Mouse (Mus musculus) hindbrain, embryonic 16.5 days (tissue): ENCODE results near the gene Dpp6. TPM values are rescaled to one million over a fixed set of nuclear protein-coding genes. Genes with fewer than 3 reads are reported as not detected.

Source experiments
- ATAC-seq: fragments of 200-750 bp; cut with Nextera tagmentation; 2 replicates; pipeline ENCODE4 v1.8.0; 2017; ENCODE audit warnings: moderate TSS enrichment, moderate library complexity
- H3K27ac ChIP-seq: fragments of 300-500 bp; sonication (generic); 2 replicates; pipeline ENCODE4 v1.5.1; 2014; ENCODE audit warnings: low read depth, mild to moderate bottlenecking, control low read depth, low read length, moderate library complexity
- H3K27me3 ChIP-seq: fragments of 300-500 bp; sonication (generic); replicated peaks from 2 replicates; pipeline ENCODE4 v1.6.1; 2014; ENCODE audit warnings: low read length; ENCODE audit not compliant: control insufficient read depth, insufficient read depth
- H3K36me3 ChIP-seq: fragments of 300-500 bp; sonication (generic); 2 replicates; pipeline ENCODE4 v1.6.1; 2014; ENCODE audit warnings: mild to moderate bottlenecking, low read length, moderate library complexity, mixed read lengths; ENCODE audit not compliant: control insufficient read depth, insufficient read depth
- H3K4me1 ChIP-seq: fragments of 300-500 bp; sonication (generic); 2 replicates; pipeline ENCODE4 v1.6.1; 2014; ENCODE audit warnings: low read depth, low read length; ENCODE audit not compliant: control insufficient read depth, insufficient read depth
- H3K4me2 ChIP-seq: fragments of 300-500 bp; sonication (generic); 2 replicates; pipeline ENCODE4 v1.6.1; 2014; ENCODE audit warnings: mild to moderate bottlenecking, low read length, control low read depth, moderate library complexity
- H3K4me3 ChIP-seq: fragments of 300-500 bp; sonication (generic); 2 replicates; pipeline ENCODE4 v1.5.1; 2014; ENCODE audit warnings: mild to moderate bottlenecking, low read length, control low read depth, moderate library complexity
- H3K9ac ChIP-seq: fragments of 300-500 bp; sonication (generic); 2 replicates; pipeline ENCODE4 v1.6.1; 2014; ENCODE audit warnings: low read depth, mild to moderate bottlenecking, control low read depth, low read length, moderate library complexity
- H3K9me3 ChIP-seq: fragments of 300-500 bp; sonication (generic); 2 replicates; pipeline ENCODE4 v1.6.1; 2014; ENCODE audit warnings: mild to moderate bottlenecking, low read length, moderate library complexity; ENCODE audit not compliant: control insufficient read depth
- WGBS: fragments of 180-500 bp; shearing (Covaris S2); extraction: QIAGEN DNeasy Blood & Tissue Kit; methylation state at CpG from one replicate; pipeline ENCODE4 v1.1.7; 2014; 5-methylcytosine and 5-hydroxymethylcytosine counted together
- polyA plus RNA-seq: library from polyadenylated mRNA; unstranded; fragments of >200 nt; fragmentation: Nextera tagmentation; extraction: Ambion mirVana; gene quantifications from 2 replicates; pipeline ENCODE4 v1.2.1, GENCODE M21; 2015

Gene Dpp6
- polyA plus RNA-seq, 1 experiment from 2014 or later, result 97.0 TPM

DNA sequence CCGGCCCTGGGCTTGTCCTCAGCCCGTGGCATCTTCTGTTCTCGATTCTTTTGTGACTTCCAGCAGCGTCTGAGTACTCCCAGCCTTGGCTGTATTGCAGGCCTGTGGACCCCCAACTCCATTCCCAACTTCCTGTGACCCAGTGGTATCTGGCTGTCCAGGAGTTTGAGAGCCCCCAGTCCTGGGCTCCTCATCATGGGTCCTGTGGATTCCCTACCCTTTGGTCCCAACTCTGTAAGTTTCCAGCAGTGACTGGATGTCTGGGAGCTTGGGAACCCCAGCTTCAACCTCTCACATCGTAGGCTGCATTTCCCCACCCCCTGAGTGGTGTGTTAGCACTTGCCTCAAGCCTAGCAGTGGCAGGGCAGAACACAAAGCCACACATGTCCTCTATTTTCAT is 220.8 kb downstream of the Dpp6 start:
- ATAC-seq, result no peak
- H3K27ac ChIP-seq, result no peak overlapping the region
- 71% methylated on average over 5 of the region's 5 CpGs for WGBS
- no peaks in the 10 kb centered on the region for H3K36me3 ChIP-seq
- no peak overlapping the region for H3K4me3 ChIP-seq
- no peak overlapping the region for H3K4me2 ChIP-seq
- no peaks in the 10 kb centered on the region for H3K9me3 ChIP-seq
- no peaks in the 10 kb centered on the region for H3K27me3 ChIP-seq
- H3K4me1 ChIP-seq, result no peaks in the 10 kb centered on the region
- H3K9ac ChIP-seq, result no peak overlapping the region

DNA sequence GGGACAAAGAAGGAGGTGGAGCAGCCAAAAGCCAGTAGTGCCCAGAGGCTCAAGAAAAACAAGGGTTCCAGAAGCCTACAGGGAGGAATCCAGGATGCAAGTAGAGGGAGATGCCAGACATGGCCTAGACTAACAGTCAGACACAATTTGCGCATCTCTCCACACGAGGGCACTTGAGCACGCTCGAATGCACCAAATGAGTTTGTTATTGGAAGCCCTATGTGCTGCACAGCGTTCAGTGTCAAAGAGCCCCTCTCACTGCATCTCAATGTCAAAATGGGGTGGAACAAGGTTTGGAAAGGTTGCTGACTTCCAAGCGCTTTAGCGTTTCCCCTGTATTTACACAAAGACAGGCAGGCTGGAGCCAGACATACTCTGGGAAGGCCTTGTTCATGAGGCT is 231.2 kb downstream of the Dpp6 start:
- ATAC-seq, result peak; percentile 85
- Histone ChIP-seq H3K9me3 (no peaks in the 10 kb centered on the region), H3K4me3 (no peak overlapping the region), H3K9ac (no peak overlapping the region), H3K27ac (peak overlapping the region; percentile 76; the same call in 1 of the 2 replicates), H3K4me2 (no peak overlapping the region), H3K36me3 (no peaks in the 10 kb centered on the region), H3K27me3 (no peaks in the 10 kb centered on the region), H3K4me1 (peaks cover 11% of the 10 kb centered on the region)
- WGBS, result 14% methylated on average over 7 of the region's 7 CpGs

DNA sequence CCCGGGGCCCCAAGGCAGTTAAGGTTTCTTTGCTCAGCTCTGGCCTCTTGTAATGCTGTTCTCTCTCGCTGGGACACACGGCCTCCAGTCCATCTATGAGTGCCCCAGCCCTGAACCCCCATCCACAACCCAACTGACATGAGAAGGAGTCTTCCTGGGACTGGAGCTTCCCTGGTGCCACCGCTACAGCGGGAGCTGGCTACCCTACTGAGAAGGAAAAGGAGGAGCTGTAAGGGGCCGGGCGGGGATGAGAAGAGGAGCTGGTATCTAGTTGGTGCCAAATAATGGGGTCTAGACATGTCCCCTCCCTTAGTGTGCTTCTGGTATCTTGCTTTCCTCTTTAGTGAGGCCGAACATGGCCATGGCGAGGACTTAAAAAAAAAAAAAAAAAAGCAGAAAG is 231.9 kb downstream of the Dpp6 start:
- H3K4me1 ChIP-seq, result peaks cover 11% of the 10 kb centered on the region
- peak overlapping the region; percentile 87 for H3K9ac ChIP-seq
- H3K4me3 ChIP-seq, result peak overlapping the region; percentile 66
- 5% methylated on average over 9 of the region's 9 CpGs for WGBS
- H3K27ac ChIP-seq, result peak overlapping the region; percentile 76
- H3K36me3 ChIP-seq, result no peaks in the 10 kb centered on the region
- H3K9me3 ChIP-seq, result no peaks in the 10 kb centered on the region
- H3K4me2 ChIP-seq, result peak overlapping the region; percentile 95
- ATAC-seq, result peak; percentile 43
- H3K27me3 ChIP-seq, result no peaks in the 10 kb centered on the region

DNA sequence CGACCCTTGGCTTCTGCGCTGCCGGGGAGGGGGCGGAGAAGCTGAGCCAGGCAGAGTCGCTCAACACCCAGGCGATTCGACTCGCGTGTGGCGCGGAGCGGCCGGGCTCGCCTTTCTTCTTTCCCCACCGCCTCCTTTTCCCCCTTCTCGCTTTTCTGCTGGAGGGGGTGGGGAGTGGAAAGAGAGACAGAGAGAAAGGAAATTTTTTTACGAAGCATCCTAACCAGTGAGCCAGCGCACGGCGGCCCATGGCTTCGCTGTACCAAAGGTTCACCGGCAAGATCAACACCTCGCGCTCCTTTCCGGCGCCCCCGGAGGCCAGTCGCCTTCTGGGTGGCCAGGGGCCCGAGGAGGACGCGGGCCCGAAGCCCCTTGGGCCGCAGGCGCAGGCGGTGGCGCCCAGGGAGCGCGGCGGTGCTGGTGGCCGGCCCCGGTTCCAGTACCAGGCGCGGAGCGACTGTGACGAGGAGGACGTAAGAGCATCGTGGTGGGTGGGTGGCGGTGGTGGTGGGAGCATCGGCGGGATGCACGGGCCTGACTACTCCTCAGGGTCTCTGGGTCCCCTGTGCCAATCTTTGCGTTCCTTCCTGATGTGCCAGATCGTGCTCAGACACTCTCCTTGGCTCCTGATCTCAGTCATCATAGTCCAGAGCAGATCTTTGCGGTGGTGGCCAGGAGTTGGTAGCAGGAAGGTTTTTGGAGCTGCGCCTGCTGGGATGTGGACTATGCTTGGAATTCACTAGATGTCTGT is 232.5 kb downstream of the Dpp6 start:
- Histone ChIP-seq H3K36me3 (no peaks in the 10 kb centered on the region), H3K4me1 (peaks cover 11% of the 10 kb centered on the region), H3K9ac (peak overlapping the region; percentile 87), H3K27ac (peak overlapping the region; percentile 76), H3K4me3 (peak overlapping the region; percentile 66), H3K4me2 (peak overlapping the region; percentile 95), H3K27me3 (no peaks in the 10 kb centered on the region), H3K9me3 (no peaks in the 10 kb centered on the region)
- peak; percentile 63 for ATAC-seq
- 2% methylated on average over 53 of the region's 55 CpGs for WGBS

DNA sequence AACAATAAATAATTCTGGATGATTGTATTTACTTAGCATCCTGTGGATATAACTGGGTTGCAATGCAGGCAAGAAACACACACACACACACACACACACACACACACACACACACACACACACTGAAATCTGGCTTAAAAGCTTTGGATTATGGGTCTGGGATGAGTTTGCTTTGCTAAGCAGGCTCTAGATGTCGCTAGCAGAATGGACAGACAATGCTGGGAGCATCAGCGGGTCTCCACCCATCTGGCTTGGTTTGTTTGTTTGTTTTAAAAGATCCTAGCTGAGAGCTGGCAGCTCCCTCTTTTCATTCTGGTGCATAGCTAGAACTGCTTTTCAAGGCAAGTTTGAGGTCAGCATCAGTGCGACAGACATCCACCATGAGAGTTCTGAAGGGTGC is 234.2 kb downstream of the Dpp6 start:
- 24% methylated on average over 3 of the region's 3 CpGs for WGBS
- H3K4me2 ChIP-seq, result peak overlapping the region; percentile 22
- H3K4me1 ChIP-seq, result peaks cover 11% of the 10 kb centered on the region
- H3K27me3 ChIP-seq, result no peaks in the 10 kb centered on the region
- H3K36me3 ChIP-seq, result no peaks in the 10 kb centered on the region
- no peaks in the 10 kb centered on the region for H3K9me3 ChIP-seq
- no peak overlapping the region for H3K9ac ChIP-seq
- H3K27ac ChIP-seq, result no peak overlapping the region
- 0 out of 2 replicates have a peak, but pooled peaks have one; percentile 41 for ATAC-seq
- H3K4me3 ChIP-seq, result no peak overlapping the region

DNA sequence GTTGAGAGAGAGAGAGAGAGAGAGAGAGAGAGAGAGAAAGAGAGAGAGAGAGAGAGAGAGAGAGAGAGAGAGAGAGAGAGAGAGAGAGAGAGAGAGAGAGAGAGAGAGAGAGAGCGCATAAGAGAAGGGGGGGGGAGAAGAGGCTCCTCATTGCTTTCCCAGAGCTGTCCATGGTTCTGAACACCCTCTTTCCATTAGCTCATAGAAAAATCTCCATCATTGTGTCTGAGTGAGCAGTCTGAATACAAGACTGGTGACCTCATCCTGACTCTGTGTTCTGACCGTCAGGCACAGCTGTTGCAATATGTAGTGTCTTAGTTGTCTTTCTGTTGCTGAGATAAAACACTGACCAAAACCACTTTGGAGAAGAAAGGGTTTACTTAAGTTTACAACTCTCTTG is 235.4 kb downstream of the Dpp6 start:
- H3K9ac ChIP-seq, result no peak overlapping the region
- H3K36me3 ChIP-seq, result no peaks in the 10 kb centered on the region
- H3K4me1 ChIP-seq, result peaks cover 11% of the 10 kb centered on the region
- WGBS, result 26% methylated on average over 2 of the region's 2 CpGs
- H3K27me3 ChIP-seq, result no peaks in the 10 kb centered on the region
- no peak overlapping the region for H3K4me2 ChIP-seq
- ATAC-seq, result no peak
- H3K27ac ChIP-seq, result no peak overlapping the region
- H3K9me3 ChIP-seq, result no peaks in the 10 kb centered on the region
- no peak overlapping the region for H3K4me3 ChIP-seq

DNA sequence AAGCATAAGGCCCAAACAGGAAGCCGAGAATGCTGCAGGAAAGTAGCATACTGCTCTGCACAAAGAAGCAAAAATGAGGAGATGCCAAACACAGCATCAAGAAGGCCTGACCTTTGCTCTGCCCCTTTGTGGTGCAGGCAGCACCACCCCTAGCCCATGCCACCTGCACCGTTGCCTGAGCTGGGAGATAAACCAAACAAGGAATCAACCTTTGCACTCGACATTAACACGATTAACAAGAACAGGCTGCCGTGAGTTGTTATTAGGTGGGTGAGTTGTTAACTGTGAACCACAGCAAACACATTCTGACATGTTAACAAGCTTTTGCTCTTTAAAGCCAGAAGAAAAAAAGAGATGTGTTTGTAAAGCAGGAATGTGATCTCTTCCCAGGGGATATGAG is 239.4 kb downstream of the Dpp6 start:
- Histone ChIP-seq H3K4me2 (no peak overlapping the region), H3K4me1 (no peaks in the 10 kb centered on the region), H3K27me3 (no peaks in the 10 kb centered on the region), H3K9ac (no peak overlapping the region), H3K4me3 (no peak overlapping the region), H3K27ac (no peak overlapping the region), H3K9me3 (no peaks in the 10 kb centered on the region), H3K36me3 (no peaks in the 10 kb centered on the region)
- ATAC-seq, result no peak
- WGBS, result 56% methylated on average over 5 of the region's 5 CpGs

DNA sequence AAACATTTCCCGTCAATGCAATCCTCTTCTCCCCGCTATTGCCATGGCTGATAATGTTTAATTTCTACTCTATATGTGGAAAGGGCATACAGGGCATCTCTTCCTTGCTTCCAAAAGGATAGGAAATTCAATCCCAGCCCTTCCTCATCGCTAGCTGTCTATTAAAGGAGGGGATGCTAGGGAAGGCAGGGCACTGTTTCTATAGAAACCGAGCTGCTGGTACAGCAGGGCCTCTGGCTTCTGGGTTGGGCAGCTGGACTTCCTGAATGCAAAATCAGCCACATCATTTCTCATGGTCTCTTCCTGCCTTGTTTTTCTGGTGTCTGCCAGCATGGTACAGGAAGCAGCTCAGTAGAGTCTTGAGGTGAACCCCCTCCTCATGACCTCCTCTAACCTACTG is 243.1 kb downstream of the Dpp6 start:
- H3K27ac ChIP-seq, result no peak overlapping the region
- H3K4me1 ChIP-seq, result no peaks in the 10 kb centered on the region
- H3K9me3 ChIP-seq, result no peaks in the 10 kb centered on the region
- WGBS, result 59% methylated on average over 4 of the region's 4 CpGs
- H3K9ac ChIP-seq, result no peak overlapping the region
- no peaks in the 10 kb centered on the region for H3K27me3 ChIP-seq
- peak; percentile 57; the same call in 1 of the 2 replicates for ATAC-seq
- no peak overlapping the region for H3K4me2 ChIP-seq
- H3K36me3 ChIP-seq, result no peaks in the 10 kb centered on the region
- no peak overlapping the region for H3K4me3 ChIP-seq

DNA sequence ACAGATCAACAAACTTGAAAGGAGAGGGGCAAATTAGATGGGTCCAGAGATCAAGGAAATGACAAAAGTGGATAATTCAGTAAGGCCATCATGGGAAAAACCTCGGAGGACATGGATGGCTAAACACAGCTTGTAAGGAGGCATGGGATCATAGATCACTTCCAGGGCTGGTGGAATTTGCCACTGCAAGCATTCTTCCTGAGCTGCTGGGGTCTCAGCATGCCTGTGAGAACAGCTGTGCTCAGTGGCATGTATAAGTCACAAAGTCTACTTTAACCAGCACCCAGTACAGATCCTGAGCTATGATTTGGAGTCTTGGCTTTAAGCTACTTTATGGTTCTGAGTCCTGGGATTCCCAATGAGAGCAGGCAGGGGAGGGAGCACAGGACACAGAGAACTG is 246.9 kb downstream of the Dpp6 start:
- no peak for ATAC-seq
- Histone ChIP-seq H3K4me3 (no peak overlapping the region), H3K9ac (no peak overlapping the region), H3K4me1 (no peaks in the 10 kb centered on the region), H3K36me3 (no peaks in the 10 kb centered on the region), H3K27me3 (no peaks in the 10 kb centered on the region), H3K4me2 (no peak overlapping the region), H3K27ac (no peak overlapping the region), H3K9me3 (no peaks in the 10 kb centered on the region)
- WGBS, result 44% methylated on average over 1 of the region's 1 CpGs
